Mouse (Mus musculus) lung, adult 2 months (tissue): Measurements from ENCODE around the gene Tsen34.

Source experiments
- CTCF ChIP-seq: fragments of 200-500 bp; IDR thresholded peaks from 2 replicates; pipeline ENCODE4 v1.5.1; 2011; ENCODE audit warnings: mild to moderate bottlenecking, low read length, control low read depth; ENCODE audit not compliant: insufficient read depth
- POLR2A ChIP-seq: fragments of 200-500 bp; IDR thresholded peaks from 2 replicates; pipeline ENCODE4 v1.6.1; 2011; ENCODE audit warnings: low read depth, mild to moderate bottlenecking, control low read depth, low read length, borderline replicate concordance; ENCODE audit errors: extremely low read depth

- TF ChIP-seq POLR2A (no peak), CTCF (no peak)
These were observed 34.1 kb upstream of the Tsen34 start for GRCm38 (mm10) chr7:3658578-3658977.
